ENCODE assay signal across 28 mouse cellular contexts in the genomic region with DNA sequence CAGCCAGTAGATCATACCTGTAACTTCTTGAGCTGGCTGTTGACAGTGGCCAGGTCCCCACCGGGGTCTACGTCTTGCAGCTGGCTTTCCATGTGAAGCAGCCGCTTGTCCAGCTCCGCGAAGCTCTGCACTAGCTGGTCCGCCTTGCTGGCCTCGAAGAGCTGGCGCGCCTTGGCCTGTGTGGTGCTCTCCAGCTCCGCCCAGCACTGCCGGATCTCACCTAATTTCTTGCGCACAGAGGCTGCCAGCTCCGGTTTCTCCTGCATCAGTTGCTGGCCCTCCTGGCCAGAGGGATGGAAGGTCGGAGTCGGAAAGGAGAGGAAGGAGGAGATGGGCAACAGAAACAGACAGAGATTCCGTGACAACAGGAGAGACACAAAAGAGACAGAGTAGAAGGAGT. TPM values are rescaled to one million over a fixed set of nuclear protein-coding genes. Genes with fewer than 3 reads are reported as not detected.
"Had no signal": no experiment of that assay in that cellular context is flagged by ENCODE, and none has a peak within 500 bp of the region (broad histone marks: within the 10 kb centered on the region; RNA-seq: fewer than 3 reads in every experiment).

No protein-coding gene starts in this region.

- H3K4me1 ChIP-seq: liver, embryonic 13.5 days had no signal

- H3K36me3 ChIP-seq: liver, embryonic 13.5 days; midbrain, embryonic 12.5 days; stomach, embryonic 15.5 days had no signal

- H3K9me3 ChIP-seq: liver, embryonic 13.5 days; midbrain, embryonic 12.5 days; neural tube, embryonic 13.5 days; stomach, embryonic 15.5 days had no signal

- ATAC-seq: midbrain, embryonic 16.5 days had no signal

- H3K4me3 ChIP-seq: left cerebral cortex, adult 2 months; liver, embryonic 13.5 days; midbrain, embryonic 12.5 days; myocyte; neural tube, embryonic 13.5 days; stomach, embryonic 15.5 days had no signal

- H3K9ac ChIP-seq: liver, embryonic 13.5 days; midbrain, embryonic 12.5 days; neural tube, embryonic 13.5 days; stomach, embryonic 15.5 days had no signal

- H3K27ac ChIP-seq: kidney, postnatal 0 days; left cerebral cortex, adult 2 months; liver, embryonic 13.5 days; midbrain, embryonic 12.5 days; neural tube, embryonic 13.5 days; stomach, embryonic 15.5 days had no signal

- DNase-seq: kidney, postnatal 36 days; layer of hippocampus, postnatal 36 days; liver, embryonic 13.5 days; lung, adult 2 months; lung, postnatal 14 days; lung, postnatal 4 days; retina, postnatal 1 day; right cerebral cortex, postnatal 25 days; spleen, adult 18-20 months; thymus, postnatal 25 days had no signal

- H3K4me2 ChIP-seq: liver, embryonic 13.5 days; midbrain, embryonic 12.5 days; neural tube, embryonic 13.5 days; stomach, embryonic 15.5 days had no signal

RNA-seq across cellular contexts. Expression of gene Gm20479, which starts 34.2 kb away (rescaled TPM):
- total RNA-seq: layer of hippocampus, adult 8-10 months; layer of hippocampus, postnatal 10 days; layer of hippocampus, postnatal 36 days; left cerebral cortex, adult 2 months; left cerebral cortex, postnatal 10 days; left cerebral cortex, postnatal 36 days; liver, adult 2 months; megakaryocyte progenitor cell, adult 5-6 weeks; megakaryocyte-erythroid progenitor cell, adult 5-6 weeks; monocyte, adult 5-6 weeks; neutrophil, adult 5-6 weeks had no signal
- polyA plus RNA-seq: limb, embryonic 14.5 days; liver, adult 2 months; lung, adult 2 months; midbrain, embryonic 16.5 days; neural tube, embryonic 13.5 days; thymus, postnatal 0 days had no signal

RNA-seq across cellular contexts. Expression of gene Ltbp4, which starts 53.9 kb away (rescaled TPM):
- total RNA-seq: monocyte, adult 5-6 weeks; neutrophil, adult 5-6 weeks had no signal

RNA-seq across cellular contexts. Expression of gene Sptbn4, which starts 56.1 kb away (rescaled TPM):
- total RNA-seq: liver, adult 2 months; monocyte, adult 5-6 weeks; neutrophil, adult 5-6 weeks had no signal
